Mouse (Mus musculus): Measurements from ENCODE around the gene Scgn. TPM values are rescaled to one million over a fixed set of nuclear protein-coding genes. Genes with fewer than 3 reads are reported as not detected.

Scgn gene
- polyA plus RNA-seq, 1 experiment from 2014 or later: not detected

- Histone ChIP-seq H3K4me3 (ENCODE audit: low read depth, low read length) (no peak overlapping the region), H3K36me3 (ENCODE audit: insufficient read depth, low read length) (no peaks in the 10 kb centered on the region), H3K4me2 (replicated peaks; ENCODE audit: low read depth, low read length) (no peak overlapping the region), H3K4me1 (ENCODE audit: insufficient read depth, low read depth, low read length) (no peaks in the 10 kb centered on the region), H3K27ac (ENCODE audit: low read length) (no peak overlapping the region), H3K9me3 (ENCODE audit: low read length) (no peaks in the 10 kb centered on the region), H3K9ac (replicated peaks; ENCODE audit: low read depth) (no peak overlapping the region), H3K27me3 (replicated peaks; ENCODE audit: insufficient read depth, low read length) (no peaks in the 10 kb centered on the region)
- ATAC-seq (no peak), DNase-seq (ENCODE audit: low spot score) (no peak)
- TF ChIP-seq EP300 (IDR thresholded peaks at IDR 0.05) (no peak), CTCF (IDR thresholded peaks at IDR 0.05) (no peak)
- WGBS: 93% methylated on average over 1 of the region's 1 CpGs
Measured at GRCm38 (mm10) chr13:23916132-23916531, 74.9 kb downstream of the Scgn start.

DNA sequence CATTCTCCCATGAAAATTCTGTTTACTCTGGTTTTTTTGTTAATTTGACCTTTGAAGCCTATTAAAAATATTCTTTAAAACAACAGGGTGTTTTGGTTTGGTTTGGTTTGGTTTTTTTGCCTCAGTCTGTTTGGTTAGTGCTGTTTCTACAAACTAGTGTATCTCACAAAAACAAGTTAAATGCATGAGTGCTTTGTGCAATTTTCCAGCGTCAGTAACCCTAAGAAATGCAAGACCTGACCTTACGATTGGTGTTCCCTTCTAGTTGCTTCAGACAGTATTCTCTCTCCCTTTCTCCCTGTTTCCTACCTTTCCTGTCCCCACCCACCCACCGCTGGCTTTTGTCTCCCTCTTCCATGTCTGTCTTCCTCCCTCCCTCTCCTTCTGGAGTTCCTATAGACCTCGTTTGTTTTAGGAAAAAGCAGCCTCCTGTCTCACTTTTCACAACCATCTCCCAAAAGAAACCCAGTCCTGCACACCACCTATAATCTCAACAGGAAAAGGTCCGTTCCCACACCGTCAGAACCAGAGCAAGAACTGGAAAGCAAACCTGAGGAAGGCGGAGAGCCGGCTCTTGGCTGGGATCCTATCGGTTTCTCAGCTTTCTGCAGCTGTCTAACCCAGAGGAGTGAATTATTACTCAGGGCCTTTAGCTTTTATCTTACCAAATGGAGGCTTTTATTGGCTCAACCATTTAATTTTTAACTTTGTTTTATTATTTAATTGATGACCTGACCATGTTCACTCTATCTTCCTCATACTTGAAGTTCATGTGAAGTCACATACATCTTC is 76.4 kb downstream of the Scgn start, which contains the start of gene Slc17a4:
Gene Slc17a4 (minus strand): TSS at position 634 of the 792 bp plus-strand sequence.
- DNase-seq (ENCODE audit: low spot score): no peak
- Histone ChIP-seq H3K4me2 (replicated peaks; ENCODE audit: low read depth, low read length) (no peak within 1 kb of the TSS), H3K36me3 (ENCODE audit: insufficient read depth, low read length) (no peaks in the 10 kb centered on the region), H3K4me1 (ENCODE audit: insufficient read depth, low read depth, low read length) (no peaks in the 10 kb centered on the region), H3K9ac (replicated peaks; ENCODE audit: low read depth) (no peak within 1 kb of the TSS), H3K27me3 (replicated peaks; ENCODE audit: insufficient read depth, low read length) (no peaks in the 10 kb centered on the region), H3K9me3 (ENCODE audit: low read length) (no peaks in the 10 kb centered on the region), H3K27ac (ENCODE audit: low read length) (no peak within 1 kb of the TSS), H3K4me3 (ENCODE audit: low read depth, low read length) (no peak within 1 kb of the TSS)
- no peak for ATAC-seq
- TF ChIP-seq CTCF (IDR thresholded peaks at IDR 0.05): no peak
- WGBS: 49% methylated on average over 9 of the region's 9 CpGs

DNA sequence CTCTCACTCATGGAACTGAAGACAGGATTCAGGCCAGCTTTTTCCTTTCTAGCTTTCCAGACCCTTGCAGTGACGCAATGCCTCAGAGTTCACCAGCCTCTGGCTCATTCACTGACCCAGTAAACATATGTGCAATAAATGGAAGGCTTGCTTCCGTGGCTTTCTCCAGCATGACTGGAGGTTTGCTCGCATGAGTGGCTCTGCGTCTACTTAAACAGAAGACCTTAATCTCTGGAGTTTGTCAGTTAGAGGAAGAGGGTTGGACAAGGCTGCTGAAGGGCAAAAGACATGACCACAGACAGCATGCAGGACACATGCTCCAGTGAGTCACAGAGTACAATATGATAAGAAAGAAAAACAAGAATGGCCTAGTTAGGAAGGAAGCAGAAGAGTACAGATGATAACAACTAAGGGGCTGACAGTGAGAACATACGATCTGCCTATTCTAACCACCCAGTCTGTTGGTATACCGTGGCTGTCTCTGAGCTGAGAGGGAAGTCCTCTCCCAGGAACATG is 77.2 kb downstream of the Scgn start:
- Histone ChIP-seq H3K4me3 (ENCODE audit: low read depth, low read length) (no peak overlapping the region), H3K4me1 (ENCODE audit: insufficient read depth, low read depth, low read length) (no peaks in the 10 kb centered on the region), H3K27me3 (replicated peaks; ENCODE audit: insufficient read depth, low read length) (no peaks in the 10 kb centered on the region), H3K9ac (replicated peaks; ENCODE audit: low read depth) (no peak overlapping the region), H3K27ac (ENCODE audit: low read length) (no peak overlapping the region), H3K36me3 (ENCODE audit: insufficient read depth, low read length) (no peaks in the 10 kb centered on the region), H3K9me3 (ENCODE audit: low read length) (no peaks in the 10 kb centered on the region), H3K4me2 (replicated peaks; ENCODE audit: low read depth, low read length) (no peak overlapping the region)
- WGBS: 41% methylated on average over 6 of the region's 6 CpGs
- TF ChIP-seq EP300 (IDR thresholded peaks at IDR 0.05) (no peak), CTCF (IDR thresholded peaks at IDR 0.05) (no peak)
- ATAC-seq (peak; percentile 62), DNase-seq (ENCODE audit: low spot score) (peak; percentile 62)

DNA sequence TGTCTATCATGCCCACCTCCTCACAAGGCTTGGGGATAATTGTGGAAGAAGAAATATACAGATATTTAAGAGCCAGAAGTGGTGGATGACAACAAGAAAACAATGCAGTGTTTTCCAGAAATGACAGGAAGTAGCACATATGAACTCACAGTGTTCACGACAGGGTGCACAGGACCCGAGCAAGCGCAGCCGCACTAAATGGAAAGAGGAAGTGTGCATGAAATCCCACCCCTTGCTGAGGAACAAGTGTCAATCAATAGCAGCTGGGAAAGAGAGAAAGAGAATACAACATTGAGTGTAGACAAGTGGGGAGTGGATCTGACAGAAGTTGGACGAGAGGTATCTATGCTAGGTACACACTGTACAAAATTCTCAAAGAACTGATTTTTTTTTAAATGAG is 79.7 kb downstream of the Scgn start:
- 73% methylated on average over 5 of the region's 5 CpGs for WGBS
- no peaks in the 10 kb centered on the region for H3K36me3 ChIP-seq (ENCODE audit: insufficient read depth, low read length)
- DNase-seq (ENCODE audit: low spot score) (no peak), ATAC-seq (no peak)
- H3K4me1 ChIP-seq (ENCODE audit: insufficient read depth, low read depth, low read length): no peaks in the 10 kb centered on the region
- H3K4me3 ChIP-seq (ENCODE audit: low read depth, low read length): no peak overlapping the region
- H3K4me2 ChIP-seq (replicated peaks; ENCODE audit: low read depth, low read length): no peak overlapping the region
- TF ChIP-seq CTCF (IDR thresholded peaks at IDR 0.05) (no peak), EP300 (IDR thresholded peaks at IDR 0.05) (no peak)
- H3K9ac ChIP-seq (replicated peaks; ENCODE audit: low read depth): no peak overlapping the region
- no peak overlapping the region for H3K27ac ChIP-seq (ENCODE audit: low read length)
- no peaks in the 10 kb centered on the region for H3K9me3 ChIP-seq (ENCODE audit: low read length)
- H3K27me3 ChIP-seq (replicated peaks; ENCODE audit: insufficient read depth, low read length): no peaks in the 10 kb centered on the region

- H3K4me3 ChIP-seq (ENCODE audit: low read depth, low read length): no peak overlapping the region
- DNase-seq (ENCODE audit: low spot score): no peak
- no peak overlapping the region for H3K9ac ChIP-seq (replicated peaks; ENCODE audit: low read depth)
- ATAC-seq: no peak
- H3K36me3 ChIP-seq (ENCODE audit: insufficient read depth, low read length): no peaks in the 10 kb centered on the region
- 64% methylated on average over 5 of the region's 5 CpGs for WGBS
- H3K4me2 ChIP-seq (replicated peaks; ENCODE audit: low read depth, low read length): no peak overlapping the region
- H3K27ac ChIP-seq (ENCODE audit: low read length): no peak overlapping the region
- no peaks in the 10 kb centered on the region for H3K27me3 ChIP-seq (replicated peaks; ENCODE audit: insufficient read depth, low read length)
- TF ChIP-seq EP300 (IDR thresholded peaks at IDR 0.05) (no peak), CTCF (IDR thresholded peaks at IDR 0.05) (no peak)
- no peaks in the 10 kb centered on the region for H3K4me1 ChIP-seq (ENCODE audit: insufficient read depth, low read depth, low read length)
- H3K9me3 ChIP-seq (ENCODE audit: low read length): no peaks in the 10 kb centered on the region
Measured at GRCm38 (mm10) chr13:23910121-23910520, 80.9 kb downstream of the Scgn start.

GRCm38 (mm10) chr13:23906906-23907305 is 84.1 kb downstream of the Scgn start:
- no peak for DNase-seq (ENCODE audit: low spot score)
- ATAC-seq: no peak
- TF ChIP-seq CTCF (IDR thresholded peaks at IDR 0.05) (no peak), EP300 (IDR thresholded peaks at IDR 0.05) (no peak)
- Histone ChIP-seq H3K4me3 (ENCODE audit: low read depth, low read length) (no peak overlapping the region), H3K27ac (ENCODE audit: low read length) (no peak overlapping the region), H3K9ac (replicated peaks; ENCODE audit: low read depth) (no peak overlapping the region), H3K9me3 (ENCODE audit: low read length) (no peaks in the 10 kb centered on the region), H3K4me1 (ENCODE audit: insufficient read depth, low read depth, low read length) (no peaks in the 10 kb centered on the region), H3K27me3 (replicated peaks; ENCODE audit: insufficient read depth, low read length) (no peaks in the 10 kb centered on the region), H3K36me3 (ENCODE audit: insufficient read depth, low read length) (no peaks in the 10 kb centered on the region), H3K4me2 (replicated peaks; ENCODE audit: low read depth, low read length) (no peak overlapping the region)
- 87% methylated on average over 5 of the region's 5 CpGs for WGBS

Small RNA genes within 50 kb of the gene (microRNA-seq; reads per million reads assigned to microRNA genes)
- gene Gm44344: not detected

Other genes starting within 250 kb of the Scgn start
- gene Hist1h3c, start 245.6 kb downstream of the Scgn start, polyA plus RNA-seq (2015; fragmentation: Nextera tagmentation; extraction: Ambion mirVana): 0.27 TPM in 1 of 2 replicates, not detected in the other
- 0.99 TPM in 1 of 2 replicates, not detected in the other for gene Hist1h2bb, start 244.5 kb downstream of the Scgn start, polyA plus RNA-seq (2015; fragmentation: Nextera tagmentation; extraction: Ambion mirVana)
- gene Hist1h2ab, start 240.1 kb downstream of the Scgn start, polyA plus RNA-seq (2015; fragmentation: Nextera tagmentation; extraction: Ambion mirVana): 5.3 and 6.1 TPM in 2 replicates
- 2.6 and 3.0 TPM in 2 replicates for gene Hist1h3b, start 238.9 kb downstream of the Scgn start, polyA plus RNA-seq (2015; fragmentation: Nextera tagmentation; extraction: Ambion mirVana)
- 0.57 and 0.73 TPM in 2 replicates for gene Hist1h4b, start 234.2 kb downstream of the Scgn start, polyA plus RNA-seq (2015; fragmentation: Nextera tagmentation; extraction: Ambion mirVana)
- gene Hist1h4a, start 230.0 kb downstream of the Scgn start, polyA plus RNA-seq (2015; fragmentation: Nextera tagmentation; extraction: Ambion mirVana): 0.26 and 0.38 TPM in 2 replicates
- 1.4 and 1.7 TPM in 2 replicates for gene Hist1h3a, start 228.8 kb downstream of the Scgn start, polyA plus RNA-seq (2015; fragmentation: Nextera tagmentation; extraction: Ambion mirVana)
- 0.33 and 0.64 TPM in 2 replicates for gene Hist1h1a, start 227.5 kb downstream of the Scgn start, polyA plus RNA-seq (2015; fragmentation: Nextera tagmentation; extraction: Ambion mirVana)
- not detected in 2 replicates for gene Trim38, start 221.3 kb downstream of the Scgn start, polyA plus RNA-seq (2015; fragmentation: Nextera tagmentation; extraction: Ambion mirVana)
- gene Slc17a2, start 184.2 kb downstream of the Scgn start, polyA plus RNA-seq (2015; fragmentation: Nextera tagmentation; extraction: Ambion mirVana): 1.4 and 3.4 TPM in 2 replicates
- gene Slc17a3, start 151.8 kb downstream of the Scgn start, polyA plus RNA-seq (2015; fragmentation: Nextera tagmentation; extraction: Ambion mirVana): not detected in 2 replicates
- gene Slc17a1, start 123.5 kb downstream of the Scgn start, polyA plus RNA-seq (2015; fragmentation: Nextera tagmentation; extraction: Ambion mirVana): not detected in 2 replicates
- gene Slc17a4, start 76.2 kb downstream of the Scgn start, polyA plus RNA-seq (2015; fragmentation: Nextera tagmentation; extraction: Ambion mirVana): not detected in 2 replicates
- not detected in 2 replicates for gene Hist1h2ba, start 57.1 kb downstream of the Scgn start, polyA plus RNA-seq (2015; fragmentation: Nextera tagmentation; extraction: Ambion mirVana)
- gene Hist1h2aa, start 56.8 kb downstream of the Scgn start, polyA plus RNA-seq (2015; fragmentation: Nextera tagmentation; extraction: Ambion mirVana): not detected in 2 replicates

All from lung, postnatal 0 days (tissue).